Mouse (Mus musculus) limb, embryonic 14.5 days (tissue): ENCODE results near the gene Hectd3. TPM values are rescaled to one million over a fixed set of nuclear protein-coding genes. Genes with fewer than 3 reads are reported as not detected.

Experiments
- ATAC-seq: fragments of 200-750 bp; cut with Nextera tagmentation; 2 replicates; pipeline ENCODE4 v1.8.0; 2017; ENCODE audit warnings: low read depth, moderate number of reproducible peaks, moderate TSS enrichment; ENCODE audit not compliant: low FRiP score
- DNase-seq: peaks from one replicate; pipeline ENCODE4 v3.0.0-alpha.2; 2015; ENCODE audit warnings: low spot score
- H3K27ac ChIP-seq: fragments of 300-500 bp; sonication (generic); replicated peaks from 2 replicates; pipeline ENCODE4 v1.5.1; 2014; ENCODE audit warnings: low read depth, mild to moderate bottlenecking, low read length, moderate library complexity, mixed read lengths
- H3K27me3 ChIP-seq: fragments of 300-500 bp; sonication (generic); 2 replicates; pipeline ENCODE4 v1.6.1; 2014; ENCODE audit warnings: low read length, mixed read lengths; ENCODE audit not compliant: control insufficient read depth, insufficient read depth
- H3K36me3 ChIP-seq: fragments of 300-500 bp; sonication (generic); 2 replicates; pipeline ENCODE4 v1.6.1; 2014; ENCODE audit warnings: mild to moderate bottlenecking, low read length, moderate library complexity, mixed read lengths; ENCODE audit not compliant: control insufficient read depth, insufficient read depth
- H3K4me1 ChIP-seq: fragments of 300-500 bp; sonication (generic); 2 replicates; pipeline ENCODE4 v1.6.1; 2014; ENCODE audit warnings: antibody characterized with exemption, low read length, mixed read lengths; ENCODE audit not compliant: control insufficient read depth, insufficient read depth
- H3K4me2 ChIP-seq: fragments of 300-500 bp; sonication (generic); replicated peaks from 2 replicates; pipeline ENCODE4 v1.6.1; 2014; ENCODE audit warnings: low read depth, mild to moderate bottlenecking, low read length, moderate library complexity; ENCODE audit not compliant: severe bottlenecking
- H3K4me3 ChIP-seq: fragments of 300-500 bp; sonication (generic); replicated peaks from 2 replicates; pipeline ENCODE4 v1.5.1; 2014; ENCODE audit warnings: low read length
- H3K9ac ChIP-seq: fragments of 300-500 bp; sonication (generic); 2 replicates; pipeline ENCODE4 v1.6.1; 2014; ENCODE audit warnings: mild to moderate bottlenecking, low read depth, low read length, moderate library complexity; ENCODE audit not compliant: severe bottlenecking
- H3K9me3 ChIP-seq: fragments of 300-500 bp; sonication (generic); 2 replicates; pipeline ENCODE4 v1.6.1; 2016; ENCODE audit warnings: low read length; ENCODE audit not compliant: control insufficient read depth
- POLR2A ChIP-seq: fragments of 200-500 bp; IDR thresholded peaks from 2 replicates; pipeline ENCODE4 v1.8.0; 2012; ENCODE audit warnings: inconsistent platforms, mild to moderate bottlenecking, moderate library complexity, borderline replicate concordance; ENCODE audit not compliant: insufficient read depth, insufficient read length; ENCODE audit errors: extremely low read depth
- WGBS: fragments of 180-500 bp; shearing (Covaris S2); extraction: QIAGEN DNeasy Blood & Tissue Kit; methylation state at CpG from one replicate; pipeline ENCODE4 v1.1.7; 2014; 5-methylcytosine and 5-hydroxymethylcytosine counted together
- polyA plus RNA-seq, 2 experiments: library from polyadenylated mRNA; depleted of rRNA in 1 of 2; stranded (reverse) in 1 of 2; unstranded in 1 of 2; fragments of >200 nt; fragmentation: Nextera tagmentation in 1 of 2; extraction: Ambion mirVana in 1 of 2; gene quantifications; 2 replicates each; pipeline versions ENCODE4 v1.2.1 to v1.2.3; 2012 to 2014

Hectd3 gene
- polyA plus RNA-seq (2012; rRNA removed) (24.6 and 35.4 TPM in 2 replicates), polyA plus RNA-seq (2014; fragmentation: Nextera tagmentation; extraction: Ambion mirVana) (11.1 and 11.2 TPM in 2 replicates)

DNA sequence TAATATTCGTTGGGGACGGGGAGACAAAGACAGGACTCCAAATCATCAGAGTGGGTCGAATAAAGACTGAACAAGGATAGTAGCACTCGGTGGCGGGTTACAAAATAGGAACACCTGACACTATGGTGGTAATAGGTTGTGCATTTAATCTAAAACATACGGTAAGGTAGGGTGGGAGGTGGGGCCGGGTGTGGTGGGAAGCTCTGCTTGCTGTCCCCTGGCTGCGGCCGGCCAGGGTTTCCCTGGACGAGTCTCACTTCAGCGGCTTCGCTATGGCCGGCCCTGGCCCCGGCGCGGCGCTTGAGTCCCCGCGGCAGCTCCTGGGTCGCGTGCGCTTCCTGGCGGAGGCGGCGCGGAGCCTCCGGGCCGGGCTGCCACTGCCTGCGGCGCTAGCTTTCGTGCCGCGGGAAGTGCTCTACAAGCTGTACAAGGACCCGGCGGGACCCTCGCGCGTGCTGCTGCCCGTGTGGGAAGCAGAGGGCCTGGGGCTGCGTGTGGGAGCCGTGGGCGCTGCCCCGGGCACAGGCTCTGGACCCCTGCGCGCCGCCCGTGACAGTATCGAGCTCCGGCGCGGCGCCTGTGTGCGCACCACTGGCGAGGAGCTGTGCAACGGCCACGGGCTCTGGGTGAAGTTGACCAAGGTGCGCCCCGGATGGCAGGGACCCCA, at the start of gene Hectd3:
TSS of gene Hectd3 (plus strand) at position 187 of the 667 bp plus-strand sequence.
- H3K27ac ChIP-seq = peak within 1 kb of the TSS; percentile 61
- ATAC-seq (peak; percentile 62), DNase-seq (peak; percentile 67)
- H3K4me3 ChIP-seq = peak within 1 kb of the TSS; percentile 90
- peaks cover 8% of the 10 kb centered on the region for H3K4me1 ChIP-seq
- peaks cover 25% of the 10 kb centered on the region for H3K36me3 ChIP-seq
- H3K4me2 ChIP-seq = peak within 1 kb of the TSS; percentile 99
- H3K27me3 ChIP-seq = no peaks in the 10 kb centered on the region
- 1% methylated on average over 43 of the region's 58 CpGs for WGBS
- peak within 1 kb of the TSS; percentile 75 for H3K9ac ChIP-seq
- TF ChIP-seq POLR2A = no peak
- H3K9me3 ChIP-seq = no peaks in the 10 kb centered on the region

DNA sequence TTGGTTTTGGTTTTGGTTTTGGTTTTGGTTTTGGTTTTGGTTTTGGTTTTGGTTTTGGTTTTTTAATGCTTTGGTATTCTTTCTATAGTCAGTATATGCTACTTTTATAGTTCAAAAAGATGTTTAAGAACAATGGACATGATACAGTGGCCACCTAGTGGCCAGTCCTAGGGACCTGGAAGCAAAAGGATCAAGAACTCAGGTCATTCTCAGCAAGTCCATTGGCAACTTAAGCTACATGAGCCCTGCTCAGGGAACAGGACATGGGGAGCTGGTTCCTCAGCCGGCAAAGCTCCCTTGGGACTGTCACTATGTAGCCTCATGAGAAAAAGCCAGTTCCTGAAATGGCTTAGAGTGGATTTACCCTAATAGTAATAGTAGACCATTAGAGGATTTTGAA, 43.5 kb upstream of the Hectd3 start:
- ATAC-seq = no peak
- no peak for TF ChIP-seq POLR2A
- WGBS = 58% methylated on average over 1 of the region's 1 CpGs
- H3K9ac ChIP-seq = no peak overlapping the region
- no peak overlapping the region for H3K27ac ChIP-seq
- H3K4me3 ChIP-seq = no peak overlapping the region
- no peaks in the 10 kb centered on the region for H3K9me3 ChIP-seq
- DNase-seq = peak; percentile 4
- no peaks in the 10 kb centered on the region for H3K27me3 ChIP-seq
- no peak overlapping the region for H3K4me2 ChIP-seq
- no peaks in the 10 kb centered on the region for H3K4me1 ChIP-seq
- H3K36me3 ChIP-seq = no peaks in the 10 kb centered on the region

DNA sequence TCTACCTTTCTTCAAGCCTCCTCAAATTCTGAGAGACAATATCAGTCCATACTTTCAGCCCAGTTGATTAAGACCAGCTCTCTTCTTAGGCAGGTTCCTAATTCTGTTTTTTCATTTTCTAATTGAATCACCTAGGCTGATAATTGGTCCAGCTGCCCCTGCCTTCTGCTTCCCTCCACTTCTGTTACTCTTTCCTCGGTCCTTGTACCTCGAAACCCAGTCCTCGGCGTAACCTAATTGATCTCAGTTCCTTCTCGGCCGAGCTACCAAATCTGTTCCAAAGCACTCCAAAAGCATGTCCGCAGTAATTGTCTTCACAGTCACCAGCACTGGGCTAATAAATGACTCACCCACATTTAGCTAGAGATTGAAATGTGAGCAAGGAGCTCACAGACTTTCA, 40.2 kb upstream of the Hectd3 start:
- Histone ChIP-seq H3K9me3 (no peaks in the 10 kb centered on the region), H3K27me3 (no peaks in the 10 kb centered on the region), H3K36me3 (no peaks in the 10 kb centered on the region), H3K4me1 (no peaks in the 10 kb centered on the region), H3K4me3 (no peak overlapping the region), H3K9ac (no peak overlapping the region), H3K4me2 (no peak overlapping the region), H3K27ac (no peak overlapping the region)
- WGBS = 74% methylated on average over 7 of the region's 7 CpGs
- no peak for ATAC-seq
- no peak for DNase-seq
- no peak for TF ChIP-seq POLR2A

DNA sequence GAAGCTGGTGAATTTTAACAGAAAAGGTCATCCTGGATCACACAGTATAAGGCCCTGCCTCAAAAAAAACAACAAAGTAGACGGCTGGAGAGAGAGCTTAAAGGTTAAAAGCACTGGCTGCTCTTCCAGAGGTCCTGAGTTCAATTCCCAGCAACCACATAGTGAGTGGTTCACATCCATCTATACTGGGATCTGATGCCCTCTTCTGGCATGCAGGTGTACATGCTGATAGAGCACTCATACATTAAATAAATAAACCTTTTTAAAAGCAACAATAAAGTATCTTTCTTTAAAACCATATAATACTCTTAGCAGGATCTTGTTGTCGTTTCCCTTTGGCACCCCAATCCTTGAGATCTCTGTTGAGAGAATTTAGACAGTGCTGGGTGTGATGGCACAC, 18.6 kb upstream of the Hectd3 start:
- H3K4me1 ChIP-seq = no peaks in the 10 kb centered on the region
- no peaks in the 10 kb centered on the region for H3K27me3 ChIP-seq
- H3K4me3 ChIP-seq = no peak overlapping the region
- H3K27ac ChIP-seq = no peak overlapping the region
- DNase-seq (no peak), ATAC-seq (no peak)
- no peak for TF ChIP-seq POLR2A
- H3K36me3 ChIP-seq = no peaks in the 10 kb centered on the region
- no peak overlapping the region for H3K4me2 ChIP-seq
- no peaks in the 10 kb centered on the region for H3K9me3 ChIP-seq
- 64% methylated on average over 2 of the region's 2 CpGs for WGBS
- H3K9ac ChIP-seq = no peak overlapping the region

DNA sequence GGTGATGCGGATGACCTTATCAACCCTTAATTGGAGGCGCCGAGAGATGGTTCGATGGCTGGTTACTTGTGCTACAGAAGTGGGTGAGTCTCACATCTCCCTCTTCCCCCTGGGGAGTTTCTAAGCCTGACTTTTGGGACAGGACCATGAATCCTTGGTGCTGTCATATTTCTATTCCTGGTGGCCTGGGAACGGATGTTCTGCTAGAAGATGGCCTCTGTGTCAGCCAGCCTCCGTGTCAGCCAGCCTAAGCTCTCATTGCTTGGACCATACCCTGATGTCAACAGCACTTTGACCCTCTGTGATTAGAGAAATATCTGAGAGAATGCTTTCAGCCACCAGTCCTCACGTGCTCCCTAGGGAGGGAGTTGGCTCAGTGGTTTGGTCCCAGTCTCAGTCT, 9.4 kb upstream of the Hectd3 start:
- ATAC-seq = no peak
- no peak for TF ChIP-seq POLR2A

More for the DNA sequence above, 9.4 kb upstream of the Hectd3 start:
- H3K9me3 ChIP-seq = no peaks in the 10 kb centered on the region
- 96% methylated on average over 7 of the region's 7 CpGs for WGBS
- H3K4me2 ChIP-seq = no peak overlapping the region
- H3K36me3 ChIP-seq = peaks cover 11% of the 10 kb centered on the region
- H3K4me1 ChIP-seq = no peaks in the 10 kb centered on the region
- no peak overlapping the region for H3K27ac ChIP-seq
- H3K4me3 ChIP-seq = no peak overlapping the region
- no peak for DNase-seq
- no peaks in the 10 kb centered on the region for H3K27me3 ChIP-seq
- H3K9ac ChIP-seq = no peak overlapping the region
